Mouse (Mus musculus) erythroid progenitor cell, adult 5-6 weeks (primary cell): ENCODE measurements at regions not wholly inside any gene's neighbourhood (a gene's known extent, or its start where the extent isn't known, plus 50 kb on each side); places are given as distances from the start of the nearest gene placed in this dataset.

ENCODE experiments used
- ATAC-seq: replicated peaks from 2 replicates; pipeline ENCODE4 v1.8.0; 2016; ENCODE audit warnings: moderate number of reproducible peaks, mild to moderate bottlenecking, moderate TSS enrichment, inconsistent platforms; ENCODE audit not compliant: poor library complexity, low FRiP score, severe bottlenecking

DNA sequence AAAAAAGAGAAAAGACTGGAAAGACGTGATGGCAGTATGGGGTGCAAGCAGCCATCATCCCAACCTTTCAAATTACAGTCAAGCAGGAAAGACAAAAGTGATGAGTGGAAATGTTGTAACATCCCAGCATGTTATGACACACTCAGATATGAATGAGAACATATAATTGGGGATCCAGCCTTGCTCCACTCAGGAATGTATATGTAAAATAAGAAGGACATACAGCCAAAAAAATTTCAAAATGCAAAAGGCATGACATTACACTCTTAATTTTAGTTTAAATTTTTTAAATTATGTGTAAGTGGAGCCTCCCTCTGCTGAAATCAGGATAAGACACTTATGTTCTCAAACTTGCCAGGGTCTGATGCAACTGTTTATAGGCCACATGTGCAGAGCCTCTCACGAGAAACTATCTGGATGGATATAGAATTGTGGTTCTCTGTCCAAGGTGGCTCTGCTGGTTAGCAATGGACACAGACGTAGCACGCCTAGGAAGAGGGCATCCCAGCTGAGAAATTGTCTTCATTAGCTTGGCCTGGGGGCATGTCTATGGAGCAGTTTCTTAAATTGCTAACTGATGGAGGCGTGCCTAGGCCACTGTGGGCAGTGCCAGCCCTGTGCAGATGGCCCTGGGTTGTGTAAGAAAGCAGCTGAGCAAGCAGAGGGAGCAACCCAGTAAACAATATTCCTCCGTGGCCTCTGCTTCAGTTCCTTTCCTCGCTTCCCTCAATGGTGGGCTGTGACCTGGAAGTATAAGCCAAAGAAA is 171.5 kb upstream of the Usp24 start:
- no peak for ATAC-seq

DNA sequence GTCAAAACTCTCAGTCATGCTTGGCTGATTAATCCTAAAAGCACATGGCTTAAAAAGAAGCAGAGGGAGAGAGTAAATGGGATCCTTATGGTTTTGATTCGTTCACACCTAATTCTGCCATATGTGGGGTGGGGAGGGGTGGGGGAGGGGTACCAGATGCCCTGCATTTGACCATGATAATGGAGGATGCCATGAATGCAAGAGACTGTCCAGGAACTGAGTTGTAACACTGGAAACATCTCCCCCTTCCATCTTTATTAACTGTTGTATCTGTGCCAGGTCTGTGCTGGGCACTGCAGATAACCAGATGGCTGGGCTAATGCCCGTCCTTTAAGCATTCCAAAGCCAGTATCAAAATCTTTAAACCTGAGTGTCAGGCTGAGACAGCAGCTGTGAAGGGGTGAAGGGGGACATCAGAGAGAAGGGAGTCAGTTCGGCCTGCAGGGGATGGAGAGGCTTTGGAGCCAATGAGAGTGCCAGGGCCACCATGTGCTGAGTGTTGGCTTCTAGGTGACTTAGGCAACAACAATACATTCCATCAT is 169.0 kb upstream of the Usp24 start:
- ATAC-seq, result no peak

- ATAC-seq, result no peak
Observed at GRCm38 (mm10) chr4:106148866-106149265, 167.1 kb upstream of the Usp24 start.

GRCm38 (mm10) chr4:106149471-106150048 is 166.5 kb upstream of the Usp24 start:
- no peak for ATAC-seq

GRCm38 (mm10) chr4:106150775-106151174 is 165.2 kb upstream of the Usp24 start:
- ATAC-seq, result no peak

GRCm38 (mm10) chr4:106157451-106158179 is 158.4 kb upstream of the Usp24 start:
- no peak for ATAC-seq

DNA sequence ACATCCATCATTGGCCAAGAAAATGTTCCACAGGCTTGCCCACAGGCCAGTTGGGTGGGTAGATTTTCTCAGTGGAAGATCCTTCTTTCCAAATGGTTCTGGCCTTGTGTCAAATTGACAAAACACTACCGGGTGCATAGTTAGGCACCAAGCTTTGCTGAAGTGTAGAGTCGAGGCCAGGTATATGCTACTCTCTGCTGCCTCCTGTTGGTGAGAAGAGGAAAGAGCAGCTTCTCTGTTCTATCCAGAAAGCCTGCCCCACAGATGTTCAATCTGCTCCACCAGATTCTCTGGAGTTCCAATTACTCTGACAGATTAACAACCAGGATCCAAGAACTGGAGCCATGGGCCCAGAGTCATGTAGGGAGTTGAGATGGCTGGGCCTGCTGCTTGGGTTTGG is 154.4 kb upstream of the Usp24 start:
- ATAC-seq, result no peak

DNA sequence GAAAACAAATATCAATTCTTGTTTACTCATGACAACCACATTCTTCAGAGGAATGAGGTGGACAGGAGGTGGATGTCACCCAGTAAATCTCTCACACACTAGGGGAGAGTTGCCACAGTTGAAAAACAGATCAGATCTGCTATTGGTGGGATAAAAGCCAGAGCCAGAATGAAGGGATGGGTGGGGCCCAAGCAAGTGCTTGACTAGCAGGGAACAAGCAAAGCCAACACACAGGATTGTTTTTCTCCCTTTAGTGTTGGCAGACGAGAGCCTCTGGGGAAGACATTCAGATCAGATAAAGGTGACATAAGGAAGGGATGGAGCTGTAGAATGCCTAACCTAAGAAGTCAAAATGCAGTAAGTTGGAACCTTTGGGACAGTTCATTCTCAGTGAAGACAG is 153.5 kb upstream of the Usp24 start:
- no peak for ATAC-seq

DNA sequence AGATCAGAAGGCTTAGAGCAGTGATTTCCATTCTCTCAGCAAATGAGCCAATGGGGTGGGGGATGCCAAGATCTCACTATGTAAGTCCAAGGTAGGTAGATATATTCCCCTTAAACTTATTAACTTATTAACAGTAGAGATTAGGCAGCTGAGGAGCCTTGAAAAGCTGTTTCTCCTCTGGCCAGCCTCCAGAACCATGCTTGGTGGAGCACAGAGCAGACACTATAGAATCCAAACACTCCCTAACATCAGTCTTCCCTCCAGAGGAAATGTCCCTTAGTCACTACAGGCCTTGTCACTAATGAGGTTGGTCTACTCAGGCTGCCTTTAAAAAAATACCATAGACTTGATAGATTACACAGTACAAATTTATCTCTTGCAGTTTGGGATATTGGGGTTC is 152.8 kb upstream of the Usp24 start:
- ATAC-seq, result no peak

- ATAC-seq, result no peak
Observed at GRCm38 (mm10) chr4:106167716-106168115, 148.3 kb upstream of the Usp24 start.

DNA sequence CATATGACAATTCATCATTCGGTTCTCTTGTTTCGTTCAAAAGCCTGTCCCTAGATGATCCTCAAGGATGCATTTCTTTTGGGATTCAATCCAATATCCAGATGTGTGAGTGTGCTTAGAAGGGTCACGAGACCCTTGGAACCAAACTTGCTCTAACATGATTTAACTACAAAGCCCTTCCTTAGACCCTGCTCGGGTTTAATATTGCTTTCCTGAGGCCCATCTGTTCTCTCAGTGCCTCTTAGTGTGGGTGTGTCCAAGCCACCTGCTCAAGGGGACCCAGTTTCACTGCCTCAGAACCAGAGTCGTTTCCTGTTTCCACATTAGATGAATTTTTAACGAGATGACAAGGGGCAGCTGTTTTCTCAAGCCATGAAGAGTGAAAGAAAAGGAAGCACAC is 147.3 kb upstream of the Usp24 start:
- ATAC-seq, result no peak

GRCm38 (mm10) chr4:106169466-106169865 is 146.5 kb upstream of the Usp24 start:
- ATAC-seq, result no peak

- ATAC-seq, result no peak
Observed at GRCm38 (mm10) chr4:106170731-106171130, 145.3 kb upstream of the Usp24 start.

DNA sequence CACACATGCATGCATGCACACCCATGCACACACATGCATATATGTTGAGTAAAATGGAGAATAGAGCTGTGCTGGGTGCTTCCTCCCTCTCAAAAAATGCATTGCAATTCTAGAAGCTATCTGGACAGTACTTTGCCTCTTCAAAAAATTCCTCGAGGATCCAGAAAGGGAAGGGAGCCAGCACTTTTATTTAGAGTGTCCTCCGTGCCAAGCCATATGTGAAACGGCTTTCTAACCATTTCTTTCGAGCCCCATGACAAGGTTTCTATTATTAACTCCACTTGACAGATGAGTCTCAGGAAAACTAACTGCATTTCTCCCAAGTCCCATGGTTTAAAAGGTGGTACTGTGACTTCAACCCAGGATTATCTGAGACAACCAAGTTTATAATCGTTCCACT is 140.7 kb upstream of the Usp24 start:
- no peak for ATAC-seq

DNA sequence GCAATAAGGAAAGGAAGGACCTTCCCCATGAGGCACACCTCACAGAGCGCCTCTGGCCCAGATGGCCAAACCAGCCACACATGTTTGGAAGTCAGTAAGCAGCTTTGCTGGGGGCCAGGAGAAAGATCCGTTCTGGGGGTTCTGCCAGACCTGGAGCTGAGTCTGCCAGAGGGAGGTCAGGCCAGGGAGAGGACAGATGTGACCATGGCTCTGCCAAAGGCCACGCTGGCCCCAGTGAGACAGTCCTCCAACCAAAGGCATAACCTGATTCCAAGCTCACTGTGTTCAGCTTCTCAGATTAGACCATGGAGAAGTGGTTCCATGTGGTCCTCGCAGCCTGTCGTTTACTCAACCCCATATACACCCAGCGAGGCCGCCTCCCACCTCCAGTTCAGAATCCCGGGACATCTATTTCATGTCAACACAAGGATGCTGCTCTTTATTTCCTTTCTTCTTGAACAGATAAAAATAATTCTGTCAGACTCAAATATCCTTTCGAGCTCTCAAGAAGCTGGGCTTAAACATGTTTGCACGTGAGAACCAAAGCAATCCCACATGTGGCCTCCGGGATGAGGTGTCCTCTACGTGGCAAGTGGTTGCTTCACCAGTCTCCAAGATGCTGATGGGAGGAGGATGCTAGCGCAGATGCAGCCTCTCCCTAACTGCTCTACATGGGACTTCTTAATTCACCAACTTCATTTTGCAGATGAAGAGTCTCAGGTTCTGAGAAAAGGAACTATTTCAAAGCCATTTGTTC is 130.1 kb upstream of the Usp24 start:
- ATAC-seq, result no peak

DNA sequence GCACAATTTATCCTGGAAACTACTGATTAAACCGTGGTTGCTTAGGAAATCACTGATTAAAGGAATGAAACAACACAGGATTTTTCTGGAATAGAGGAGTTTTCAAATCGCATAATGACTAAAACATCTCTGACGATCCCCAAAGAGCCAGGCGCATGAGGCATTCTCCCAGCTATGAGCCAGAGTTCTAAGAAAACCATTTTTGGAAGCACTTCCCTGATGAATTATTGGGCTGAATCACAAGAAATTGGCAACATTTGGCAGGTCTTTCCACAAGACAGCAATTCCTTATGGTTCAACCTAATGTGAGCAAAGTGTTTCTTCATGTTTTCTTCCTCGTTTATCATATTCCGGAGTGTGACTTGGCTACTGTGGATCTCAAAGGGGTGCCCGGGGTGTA is 129.3 kb upstream of the Usp24 start:
- no peak for ATAC-seq

GRCm38 (mm10) chr4:106190248-106190647 is 125.8 kb upstream of the Usp24 start:
- ATAC-seq, result no peak

DNA sequence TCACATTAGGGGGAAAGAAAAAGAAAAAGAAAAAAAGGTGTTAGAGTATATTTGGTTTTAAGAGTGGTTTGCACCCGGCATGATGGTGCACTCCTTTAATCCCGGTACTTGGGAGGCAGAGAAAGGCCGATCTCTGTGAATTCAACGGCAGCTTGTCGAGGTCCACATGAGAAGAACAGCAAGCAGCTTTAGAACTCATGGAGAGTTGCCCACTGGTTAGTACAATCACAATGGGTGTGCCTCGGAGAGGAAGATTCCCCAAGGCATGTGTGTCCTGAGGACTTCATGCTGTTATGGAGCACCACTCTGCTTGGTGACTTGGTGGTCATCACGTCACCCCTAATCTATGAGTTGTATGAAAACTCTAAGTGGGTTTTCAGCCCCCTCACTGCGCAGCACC is 124.7 kb upstream of the Usp24 start:
- no peak for ATAC-seq

DNA sequence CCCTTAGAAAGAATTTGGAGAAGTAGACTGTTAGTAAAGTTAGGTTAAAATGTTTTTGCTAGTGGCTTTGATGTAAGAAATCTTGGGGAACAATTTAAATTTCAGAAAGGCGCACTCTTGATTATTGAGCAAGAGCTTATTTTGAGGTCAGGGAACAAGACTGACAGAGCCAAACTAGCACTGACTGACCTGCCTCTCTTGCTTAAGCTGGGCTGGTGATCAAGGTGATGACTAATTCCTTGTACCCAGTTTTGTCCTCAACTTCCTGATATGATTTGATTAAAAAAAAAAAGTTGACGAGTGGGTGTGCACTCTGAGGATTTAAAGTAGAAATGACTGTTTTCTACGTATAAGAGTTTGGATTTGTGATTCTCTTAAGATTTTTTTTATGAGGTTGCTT is 124.2 kb upstream of the Usp24 start:
- ATAC-seq, result no peak

DNA sequence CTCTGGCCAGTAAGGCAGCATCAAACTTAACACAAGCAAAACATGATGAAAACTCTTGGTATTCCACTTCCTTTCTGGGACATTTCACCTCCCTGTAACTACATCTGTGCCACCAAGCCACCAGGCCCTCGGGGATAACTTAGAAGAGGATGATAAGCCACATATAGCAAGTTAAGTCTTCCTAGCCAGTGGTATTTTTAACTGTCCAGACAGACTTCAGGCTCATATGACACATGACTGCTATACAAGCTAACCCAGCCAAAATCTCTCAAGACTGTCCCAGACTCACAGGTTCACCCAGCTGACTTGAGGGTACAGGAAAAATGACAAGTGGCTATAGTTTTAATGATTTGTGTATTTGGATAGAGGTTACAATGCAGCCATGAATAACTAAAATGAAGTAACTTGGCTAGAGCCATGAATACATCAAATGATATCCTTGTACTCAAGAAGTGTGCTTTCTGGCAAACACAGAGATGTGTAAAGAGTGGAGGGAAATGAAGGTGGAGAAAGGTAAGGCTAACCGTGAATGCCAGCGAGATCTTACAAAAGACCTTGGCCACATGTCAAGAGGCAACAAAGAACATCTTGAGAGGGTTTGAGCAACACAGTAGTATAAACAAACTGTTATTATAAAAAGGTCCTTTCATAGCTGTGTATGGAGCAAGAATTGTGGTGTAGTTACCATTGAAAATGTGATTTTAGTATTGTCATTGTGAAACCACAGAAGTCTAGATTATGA is 122.6 kb upstream of the Usp24 start:
- no peak for ATAC-seq
